Mouse (Mus musculus): ENCODE results near the gene Sbk3.

GRCm38 (mm10) chr7:4975455-4975854 lies 4.5 kb upstream of the Sbk3 start:
- TF ChIP-seq E2F4 (IDR thresholded peaks at IDR 0.05; ENCODE audit: insufficient read depth) (no peak), POLR2A (IDR thresholded peaks at IDR 0.05; ENCODE audit: insufficient read length, low read depth) (no peak), CEBPB (IDR thresholded peaks at IDR 0.05; ENCODE audit: insufficient read depth, poor library complexity, severe bottlenecking) (no peak), MAX (IDR thresholded peaks at IDR 0.05; ENCODE audit: low read depth) (no peak), USF1 (IDR thresholded peaks at IDR 0.05; ENCODE audit: low read depth) (no peak), POLR2AphosphoS2 (IDR thresholded peaks at IDR 0.05; ENCODE audit: insufficient read length, low read depth) (no peak), TCF12 (IDR thresholded peaks at IDR 0.05; ENCODE audit: insufficient read depth, poor library complexity, severe bottlenecking) (no peak), MYOG (IDR thresholded peaks at IDR 0.05; ENCODE audit: control insufficient read depth in 1 of 3, insufficient read depth in 1 of 3, insufficient read length in 2 of 3, low read depth in 2 of 3) (no peak), TCF3 (IDR thresholded peaks at IDR 0.05; ENCODE audit: insufficient read length, low read depth) (no peak), REST (IDR thresholded peaks at IDR 0.05; ENCODE audit: insufficient read depth, insufficient read length) (no peak), MYOD1 (IDR thresholded peaks at IDR 0.05; ENCODE audit: control insufficient read depth in 1 of 3, insufficient read length in 2 of 3, low read depth in 2 of 3) (no peak), SRF (IDR thresholded peaks at IDR 0.05; ENCODE audit: control insufficient read depth, insufficient read length, low read depth) (no peak)
